Comparison of ENCODE assay signal across 8 mouse cellular contexts in genomic region chr2:156065099-156066041, GRCm38 (mm10). TPM values are rescaled to one million over a fixed set of nuclear protein-coding genes. Genes with fewer than 3 reads are reported as not detected.
DNase-seq lines count a peak whose midpoint lies in the region; ATAC-seq and TF ChIP-seq lines count a peak whose summit lies in the region.

Gene Spag4, plus strand, starts transcription at chr2:156065175.

- H3K9me3 ChIP-seq in forebrain, embryonic 12.5 days = no peaks in the 10 kb centered on the region

- H3K4me3 ChIP-seq in forebrain, embryonic 12.5 days (replicated peaks) = peak within 1 kb of the TSS; percentile 68
- peak within 1 kb of the TSS; percentile 66 for H3K4me3 ChIP-seq in layer of hippocampus, adult 2 months

- H3K4me1 ChIP-seq in forebrain, embryonic 12.5 days = peaks cover 10% of the 10 kb centered on the region

- H3K27ac ChIP-seq in forebrain, embryonic 12.5 days = peak within 1 kb of the TSS; percentile 70
- H3K27ac ChIP-seq in layer of hippocampus, adult 2 months = peak within 1 kb of the TSS; percentile 76

- WGBS in forebrain, embryonic 12.5 days = under 1% methylated on average over 73 of the region's 81 CpGs

- peak within 1 kb of the TSS; percentile 88 for H3K4me2 ChIP-seq in forebrain, embryonic 12.5 days

- no peak for TF ChIP-seq CTCF in layer of hippocampus, adult 2 months (conservative IDR thresholded peaks at IDR 0.05)

- peak; percentile 41; the same call in 1 of the 2 replicates for ATAC-seq in cerebellum, adult (ENCODE audit: insufficient number of reproducible peaks, low FRiP score, low TSS enrichment)
- peak; percentile 89 for ATAC-seq in forebrain, embryonic 12.5 days (ENCODE audit: low FRiP score)

- peaks cover 29% of the 10 kb centered on the region for H3K36me3 ChIP-seq in forebrain, embryonic 12.5 days (replicated peaks)

- H3K9ac ChIP-seq in forebrain, embryonic 12.5 days = peak within 1 kb of the TSS; percentile 76

- peak; percentile 77 for DNase-seq in MN1 (ENCODE audit: low spot score)
- DNase-seq in heart, postnatal 14 days = peak; percentile 76 to 78
- DNase-seq in layer of hippocampus, adult 2 months (ENCODE audit: low spot score in 2 of 2) = peak; percentile 47 to 64
- peak; percentile 74 for DNase-seq in lung, postnatal 14 days
- DNase-seq in ovary, postnatal 14 days (ENCODE audit: low spot score) = peak; percentile 56
- peak; percentile 80 for DNase-seq in thymus, postnatal 25 days

- intact Hi-C loops in heart, postnatal 14 days (cut with DNase I) = no loop called here

- H3K27me3 ChIP-seq in forebrain, embryonic 12.5 days = no peaks in the 10 kb centered on the region

RNA-seq across cellular contexts. Expression of gene Spag4, which starts in this region (rescaled TPM):
- 5.3 and 7.7 TPM in 2 replicates for polyA plus RNA-seq in forebrain, embryonic 12.5 days (2016; fragmentation: Nextera tagmentation; extraction: Ambion mirVana)
- 1 to 10 TPM in 1 of 2 experiments, under 1 TPM in 1; 0.29 to 1.2 TPM for total RNA-seq in heart, postnatal 14 days (2021)
- 1 to 10 TPM; 3.3 to 5.1 TPM for total RNA-seq in layer of hippocampus, adult 2 months (2021)

Comparison
In these comparisons a context has a peak if more than half of its experiments do, and no peak if none do; other contexts are left out.
1. Peak in every context shown above with its lines: DNase-seq, ATAC-seq, H3K4me3 ChIP-seq and H3K27ac ChIP-seq.